Mouse (Mus musculus) splenic B cell, adult 2 months (primary cell): ENCODE results near the gene Gm17268.
A peak's percentile ranks its signal among the peaks of the same experiment; 100 is the strongest.

Source experiments
- DNase-seq: peaks from one replicate; pipeline ENCODE4 v3.0.0-alpha.2; 2011; ENCODE audit warnings: low read depth, low spot score
- H3K27me3 ChIP-seq: 2 replicates; pipeline ENCODE4 v1.6.1; 2012; ENCODE audit warnings: mild to moderate bottlenecking, low read length, moderate library complexity, mixed read lengths; ENCODE audit not compliant: control insufficient read depth, poor library complexity, insufficient read depth, severe bottlenecking
- H3K36me3 ChIP-seq: 2 replicates; pipeline ENCODE4 v1.6.1; 2012; ENCODE audit warnings: mild to moderate bottlenecking, low read length, moderate library complexity, mixed read lengths; ENCODE audit not compliant: control insufficient read depth, poor library complexity, insufficient read depth, severe bottlenecking

Gm17268 gene

GRCm38 (mm10) chr11:82015066-82015465, 23.3 kb downstream of the Gm17268 start:
- no peak for DNase-seq
- no peaks in the 10 kb centered on the region for H3K36me3 ChIP-seq

GRCm38 (mm10) chr11:82013756-82014155, 24.6 kb downstream of the Gm17268 start:
- no peaks in the 10 kb centered on the region for H3K36me3 ChIP-seq
- no peaks in the 10 kb centered on the region for H3K27me3 ChIP-seq
- no peak for DNase-seq

More at GRCm38 (mm10) chr11:82015066-82015465, 23.3 kb downstream of the Gm17268 start:
- H3K27me3 ChIP-seq = no peaks in the 10 kb centered on the region

- no peaks in the 10 kb centered on the region for H3K36me3 ChIP-seq
- DNase-seq = no peak
- H3K27me3 ChIP-seq = no peaks in the 10 kb centered on the region
Measured at GRCm38 (mm10) chr11:82011411-82012193, 26.8 kb downstream of the Gm17268 start.

- DNase-seq = no peak
- H3K36me3 ChIP-seq = no peaks in the 10 kb centered on the region
- no peaks in the 10 kb centered on the region for H3K27me3 ChIP-seq
Measured at GRCm38 (mm10) chr11:82010115-82010514, 28.2 kb downstream of the Gm17268 start.

- DNase-seq = no peak
- no peaks in the 10 kb centered on the region for H3K36me3 ChIP-seq
- H3K27me3 ChIP-seq = no peaks in the 10 kb centered on the region
Measured at GRCm38 (mm10) chr11:82006796-82007423, 31.5 kb downstream of the Gm17268 start.

- Histone ChIP-seq H3K36me3 (no peaks in the 10 kb centered on the region), H3K27me3 (no peaks in the 10 kb centered on the region)
- DNase-seq = peak; percentile 18
Measured at GRCm38 (mm10) chr11:82004810-82005209, 33.6 kb downstream of the Gm17268 start.

- no peaks in the 10 kb centered on the region for H3K27me3 ChIP-seq
- DNase-seq = no peak
- no peaks in the 10 kb centered on the region for H3K36me3 ChIP-seq
Measured at GRCm38 (mm10) chr11:82000581-82000980, 37.8 kb downstream of the Gm17268 start.

- DNase-seq = no peak
- no peaks in the 10 kb centered on the region for H3K27me3 ChIP-seq
- no peaks in the 10 kb centered on the region for H3K36me3 ChIP-seq
Measured at GRCm38 (mm10) chr11:81999469-81999868, 38.9 kb downstream of the Gm17268 start.

GRCm38 (mm10) chr11:81998646-81999045, 39.7 kb downstream of the Gm17268 start:
- Histone ChIP-seq H3K36me3 (no peaks in the 10 kb centered on the region), H3K27me3 (no peaks in the 10 kb centered on the region)
- no peak for DNase-seq

GRCm38 (mm10) chr11:81997085-81997484, 41.3 kb downstream of the Gm17268 start:
- no peak for DNase-seq
- Histone ChIP-seq H3K27me3 (no peaks in the 10 kb centered on the region), H3K36me3 (no peaks in the 10 kb centered on the region)

GRCm38 (mm10) chr11:81996172-81996841, 42.1 kb downstream of the Gm17268 start:
- H3K36me3 ChIP-seq = no peaks in the 10 kb centered on the region
- H3K27me3 ChIP-seq = no peaks in the 10 kb centered on the region
- DNase-seq = peak; percentile 70

GRCm38 (mm10) chr11:81983146-81983545, 55.2 kb downstream of the Gm17268 start:
- Histone ChIP-seq H3K36me3 (no peaks in the 10 kb centered on the region), H3K27me3 (no peaks in the 10 kb centered on the region)
- peak; percentile 74 for DNase-seq

GRCm38 (mm10) chr11:81982191-81982590, 56.2 kb downstream of the Gm17268 start:
- Histone ChIP-seq H3K36me3 (no peaks in the 10 kb centered on the region), H3K27me3 (no peaks in the 10 kb centered on the region)
- no peak for DNase-seq
